Mouse (Mus musculus): ENCODE results near the gene Nbea. TPM values are rescaled to one million over a fixed set of nuclear protein-coding genes. Genes with fewer than 3 reads are reported as not detected.
A peak's percentile ranks its signal among the peaks of the same experiment; 100 is the strongest.

Nbea gene
- total RNA-seq, 2 experiments from 2014 or later: 197 to 205 TPM

GRCm38 (mm10) chr3:55754981-55755608 lies 428.4 kb downstream of the Nbea start:
- no peak for DNase-seq (ENCODE audit: low spot score in 2 of 2)

DNA sequence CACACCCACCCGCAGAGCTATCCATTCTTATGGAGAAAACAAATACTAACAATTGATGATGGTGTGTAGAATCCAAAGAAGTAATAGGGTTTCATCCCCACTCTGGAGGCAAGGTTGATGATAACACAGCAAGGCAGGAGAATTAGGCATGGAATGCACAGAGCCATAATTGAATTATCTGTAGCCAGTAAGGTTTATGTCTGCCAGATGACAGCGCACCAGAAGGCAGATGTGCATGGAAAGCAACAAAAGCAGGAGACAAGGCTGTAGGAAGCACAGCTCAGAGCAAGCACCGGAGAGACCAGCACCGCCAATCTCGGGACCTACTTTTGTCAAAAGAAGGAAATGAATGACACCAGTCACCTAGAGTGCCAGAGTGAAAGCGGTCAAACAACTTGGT lies 429.6 kb downstream of the Nbea start:
- DNase-seq (ENCODE audit: low spot score in 2 of 2): no peak

GRCm38 (mm10) chr3:55752558-55752957 lies 430.9 kb downstream of the Nbea start:
- no peak for DNase-seq (ENCODE audit: low spot score in 2 of 2)

GRCm38 (mm10) chr3:55751363-55751762 lies 432.1 kb downstream of the Nbea start:
- no peak for DNase-seq (ENCODE audit: low spot score in 2 of 2)

GRCm38 (mm10) chr3:55750445-55751065 lies 432.9 kb downstream of the Nbea start:
- DNase-seq (ENCODE audit: low spot score in 2 of 2): no peak

DNA sequence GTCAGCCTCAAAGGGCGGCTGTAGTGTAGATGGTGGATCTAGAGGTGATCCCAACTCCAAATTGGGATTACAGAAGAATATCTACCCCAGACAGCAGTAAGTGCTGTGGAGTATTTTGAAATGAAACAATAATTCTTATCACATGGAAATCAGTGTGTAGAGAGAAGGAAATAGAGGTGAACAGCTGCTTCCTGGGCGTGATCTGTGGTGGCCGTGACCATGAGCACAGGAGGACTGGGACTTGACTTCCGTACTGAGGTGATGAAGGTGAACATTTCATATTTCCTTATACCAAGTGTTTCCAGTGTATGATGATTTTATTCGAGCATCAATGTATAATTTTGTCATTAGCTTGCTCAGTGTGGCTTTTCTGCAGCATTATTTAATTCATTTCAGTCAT lies 439.6 kb downstream of the Nbea start:
- no peak for DNase-seq (ENCODE audit: low spot score in 2 of 2)

DNA sequence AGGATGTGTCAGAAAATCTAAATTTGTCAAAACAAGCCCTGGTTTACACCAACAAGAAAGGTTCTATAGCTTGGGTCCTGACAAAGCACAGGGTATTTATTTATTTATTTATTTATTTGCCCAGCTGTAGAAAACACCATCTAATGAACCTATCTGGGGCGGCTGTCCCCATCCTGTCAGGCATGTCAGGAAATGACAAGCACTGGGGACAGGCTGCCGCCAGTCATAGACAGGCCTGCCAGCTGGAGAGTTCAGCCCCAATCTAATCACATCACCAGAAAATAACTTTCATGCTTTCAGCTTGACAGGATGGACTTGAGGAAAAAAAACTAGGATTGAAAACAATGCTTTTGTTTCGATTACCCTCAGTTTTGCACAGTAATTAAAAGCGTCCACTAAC lies 440.8 kb downstream of the Nbea start:
- DNase-seq (ENCODE audit: low spot score in 2 of 2): no peak

GRCm38 (mm10) chr3:55742218-55742617 lies 441.3 kb downstream of the Nbea start:
- DNase-seq (ENCODE audit: low spot score in 2 of 2): no peak

DNA sequence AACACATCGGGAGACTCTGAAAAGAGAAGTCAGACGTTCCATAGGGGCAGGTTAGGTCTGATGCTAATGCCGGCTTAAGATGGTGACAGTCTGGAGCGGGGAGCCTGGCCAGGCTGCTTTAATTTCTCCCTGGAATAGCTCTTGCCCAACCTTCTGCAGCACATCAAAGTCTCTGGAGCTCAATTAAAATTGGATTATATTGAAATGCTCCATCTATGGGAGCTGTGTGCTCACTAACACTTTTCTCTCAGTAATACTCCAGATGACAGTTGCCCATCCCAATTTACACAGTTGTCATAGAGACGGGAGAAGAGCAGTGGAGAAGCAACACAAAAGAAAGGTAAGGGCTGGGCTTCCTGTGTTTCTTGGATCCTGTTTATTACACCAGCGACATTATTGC lies 442.1 kb downstream of the Nbea start:
- DNase-seq (ENCODE audit: low spot score in 2 of 2): no peak

GRCm38 (mm10) chr3:55733665-55734064 lies 449.8 kb downstream of the Nbea start:
- no peak for DNase-seq (ENCODE audit: low spot score in 2 of 2)

- no peak for DNase-seq (ENCODE audit: low spot score in 2 of 2)
These were observed 453.0 kb downstream of the Nbea start for GRCm38 (mm10) chr3:55730549-55730948.

- DNase-seq (ENCODE audit: low spot score in 2 of 2): no peak
These were observed 453.4 kb downstream of the Nbea start for GRCm38 (mm10) chr3:55730142-55730541.

- no peak for DNase-seq (ENCODE audit: low spot score in 2 of 2)
These were observed 469.2 kb downstream of the Nbea start for GRCm38 (mm10) chr3:55714260-55714659.

- no peak for DNase-seq (ENCODE audit: low spot score in 2 of 2)
These were observed 469.6 kb downstream of the Nbea start for GRCm38 (mm10) chr3:55713856-55714255.

DNA sequence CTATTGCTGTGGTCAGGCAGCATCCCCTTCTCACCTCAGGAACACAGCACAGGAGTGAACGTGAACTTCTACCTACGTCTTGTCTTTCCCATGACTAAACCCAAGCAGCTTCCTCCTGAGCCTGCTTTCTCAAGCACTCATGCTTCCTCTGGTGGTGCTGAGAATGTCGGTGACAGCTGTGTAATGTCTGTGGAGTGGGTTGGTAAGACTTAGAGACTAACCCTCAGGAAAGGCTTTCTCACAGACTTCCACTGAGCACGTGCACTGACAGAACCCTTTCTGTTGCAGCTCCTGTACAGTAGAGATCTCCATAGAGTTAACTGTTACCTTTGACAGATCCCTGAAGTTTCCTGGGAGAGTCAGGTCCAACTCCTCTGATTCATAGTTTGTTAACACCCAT lies 473.2 kb downstream of the Nbea start:
- DNase-seq (ENCODE audit: low spot score in 2 of 2): no peak

GRCm38 (mm10) chr3:55701632-55702031 lies 481.9 kb downstream of the Nbea start:
- no peak for DNase-seq (ENCODE audit: low spot score in 2 of 2)

- DNase-seq (ENCODE audit: low spot score in 2 of 2): no peak
These were observed 486.3 kb downstream of the Nbea start for GRCm38 (mm10) chr3:55697174-55697573.

DNA sequence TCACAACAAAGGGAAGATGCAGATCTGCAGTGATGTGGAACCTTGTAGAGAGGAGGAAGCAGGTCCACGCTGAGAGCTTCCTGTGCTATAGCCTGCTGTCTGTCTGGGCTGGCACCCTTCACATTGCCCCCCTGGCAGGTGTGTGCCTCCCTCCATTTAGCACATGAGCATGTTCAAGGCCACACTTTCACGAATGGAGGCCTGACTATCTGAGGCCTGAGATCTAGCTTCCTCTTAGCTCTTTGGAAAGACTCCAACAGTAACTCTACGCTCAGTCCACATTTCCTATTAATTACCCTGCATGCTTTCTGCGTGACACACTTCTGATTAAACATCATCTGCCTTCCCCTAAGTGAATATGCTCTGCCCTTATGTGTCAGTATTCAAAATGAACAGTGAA lies 490.4 kb downstream of the Nbea start:
- no peak for DNase-seq (ENCODE audit: low spot score in 2 of 2)

- no peak for DNase-seq (ENCODE audit: low spot score in 2 of 2)
These were observed 495.4 kb downstream of the Nbea start for GRCm38 (mm10) chr3:55688098-55688497.

GRCm38 (mm10) chr3:55686993-55687392 lies 496.5 kb downstream of the Nbea start:
- DNase-seq (ENCODE audit: low spot score in 2 of 2): no peak

GRCm38 (mm10) chr3:55685627-55686026 lies 497.9 kb downstream of the Nbea start:
- no peak for DNase-seq (ENCODE audit: low spot score in 2 of 2)

DNA sequence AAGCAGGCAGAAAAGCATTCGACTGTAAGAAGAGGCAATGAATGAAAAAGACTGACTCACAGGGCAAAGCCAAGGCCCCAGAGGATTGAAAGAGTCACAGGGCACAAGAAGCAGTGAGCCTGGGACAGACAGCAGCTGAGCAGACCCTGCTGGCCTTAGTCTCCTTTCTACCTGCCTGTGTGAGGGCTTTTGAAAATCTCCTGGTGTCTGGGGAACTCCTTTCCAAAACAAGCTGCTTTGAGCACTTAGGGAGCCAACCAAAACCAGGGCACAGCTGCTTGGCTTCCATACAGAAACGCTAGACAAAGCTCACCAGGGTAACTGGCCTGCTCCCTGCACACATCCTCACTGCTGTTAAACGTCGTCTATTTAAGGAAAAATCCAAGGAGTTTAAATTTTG lies 498.6 kb downstream of the Nbea start:
- DNase-seq (ENCODE audit: low spot score in 2 of 2): peak; percentile 22 to 29

GRCm38 (mm10) chr3:55677691-55678090 lies 505.8 kb downstream of the Nbea start:
- no peak for DNase-seq (ENCODE audit: low spot score in 2 of 2)
